Mouse (Mus musculus): ENCODE measurements around the gene Olfr1329.
"Not testable (repeated sequence)": the region's sequence is repeated elsewhere in the genome, so short reads cannot be mapped to it uniquely, and the experiment has no call there.

The Olfr1329 gene

DNA sequence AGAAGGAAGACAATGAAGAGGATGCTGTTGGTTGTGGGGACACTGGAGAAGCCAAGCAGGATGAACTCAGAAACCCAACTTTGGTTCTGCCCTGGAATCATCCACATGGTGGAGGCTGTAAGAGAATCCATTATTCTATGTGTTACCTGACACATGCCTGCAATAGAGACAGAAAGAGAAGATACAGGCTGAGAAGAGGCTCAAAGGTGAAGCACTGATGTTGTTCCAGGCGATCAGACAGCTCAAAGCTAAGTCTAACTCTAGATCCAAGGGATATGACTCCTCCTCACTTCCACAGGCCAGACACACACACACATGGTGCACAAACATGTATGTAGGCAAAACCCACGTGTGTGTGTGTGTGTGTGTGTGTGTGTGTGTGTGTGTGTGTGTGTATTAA, at the start of gene Olfr1329:
Olfr1329 (minus strand) TSS at position 101 of the 400 bp plus-strand sequence.
- DNase-seq, result not testable (repeated sequence)

DNA sequence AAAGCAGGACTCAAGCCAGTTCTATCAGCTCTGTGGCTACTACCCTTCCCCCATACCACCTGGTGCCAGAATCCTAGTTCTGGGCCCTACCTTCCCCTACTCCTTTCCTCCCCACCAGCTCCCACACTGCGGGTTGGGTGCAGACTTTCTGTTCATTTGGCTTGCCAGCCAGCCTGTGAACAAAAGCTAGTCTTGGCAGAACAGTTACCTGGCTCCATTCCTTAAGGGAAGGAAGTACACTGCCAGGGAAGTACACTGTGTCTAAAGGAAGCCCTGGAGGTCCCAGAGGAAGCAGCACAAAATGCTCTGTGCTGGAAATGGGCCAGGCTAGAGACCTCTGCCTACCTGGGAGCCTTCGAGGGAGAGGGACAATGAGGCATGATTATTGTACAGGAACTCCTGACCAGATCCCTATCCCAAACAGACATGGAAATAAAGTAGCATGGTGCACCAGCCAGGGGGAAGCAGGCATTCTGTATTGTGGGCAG, 43.9 kb upstream of the Olfr1329 start, which contains the start of gene Lao1:
Lao1 (plus strand) TSS at position 438 of the 488 bp plus-strand sequence.
- no peak for DNase-seq

- DNase-seq, result no peak
Measured at GRCm38 (mm10) chr4:118958812-118959211, 41.5 kb upstream of the Olfr1329 start.

DNA sequence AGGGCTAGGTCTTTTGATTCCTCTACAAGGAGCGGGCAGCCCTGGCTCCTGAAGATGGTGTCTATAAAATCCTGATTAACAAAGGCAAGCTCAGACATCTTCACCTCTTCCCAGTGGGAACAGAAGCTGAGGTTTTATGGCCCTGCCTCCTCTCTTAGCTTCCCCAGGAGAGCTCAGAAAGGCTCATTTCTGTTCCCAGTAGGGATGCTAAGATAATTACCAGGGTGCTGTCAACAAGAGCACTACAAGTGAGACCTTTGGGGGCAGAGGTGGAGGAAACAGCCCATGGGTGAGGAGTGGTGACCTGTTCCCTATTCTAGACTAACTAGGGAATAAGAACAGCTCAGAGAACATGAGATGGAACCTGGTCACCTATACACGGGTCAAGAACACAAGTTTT, 21.2 kb upstream of the Olfr1329 start, which contains the start of gene Olfr1328:
Olfr1328 (minus strand) TSS at position 101 of the 400 bp plus-strand sequence.
- DNase-seq, result no peak

DNA sequence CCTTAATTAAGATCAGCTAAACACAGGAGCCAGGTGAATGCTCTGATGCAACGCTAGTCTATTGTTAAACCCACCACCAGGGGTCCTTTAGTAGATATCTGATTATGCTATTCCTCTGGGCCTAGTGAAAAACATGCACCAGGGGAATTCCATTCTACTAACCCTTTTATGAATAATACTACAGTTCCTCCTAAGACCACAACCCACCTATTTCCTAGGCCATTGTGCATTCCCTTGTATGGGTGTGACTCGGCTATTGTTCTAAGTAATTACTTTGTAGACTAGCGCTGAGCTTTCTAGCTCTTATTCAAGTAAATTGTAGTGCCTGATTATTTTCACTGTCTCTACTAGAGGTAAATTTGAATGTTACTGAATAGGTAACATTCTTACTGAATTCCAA, 14.1 kb upstream of the Olfr1329 start:
- DNase-seq, result not testable (repeated sequence)

DNA sequence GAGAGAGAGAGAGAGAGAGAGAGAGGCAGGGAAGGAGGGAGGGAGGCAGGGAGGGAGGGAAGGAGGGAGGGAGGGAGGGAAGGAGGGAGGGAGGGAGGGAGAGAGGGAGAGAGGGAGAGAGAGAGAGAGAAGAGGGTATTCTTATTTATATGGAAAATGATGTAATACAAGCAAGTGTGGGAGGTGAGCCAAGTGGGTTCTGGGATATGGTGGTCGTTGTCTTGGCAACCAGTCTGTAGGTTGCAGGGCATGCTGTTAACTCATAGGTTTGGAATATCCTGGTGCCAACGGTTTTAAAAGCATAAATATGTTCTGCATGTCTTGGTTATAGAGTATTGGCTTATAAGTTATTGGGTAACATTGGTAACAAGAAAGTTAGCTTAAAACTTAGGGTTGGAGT, 15.3 kb downstream of the Olfr1329 start:
- DNase-seq, result no peak

- no peak for DNase-seq
Measured at GRCm38 (mm10) chr4:118888297-118888696, 29.0 kb downstream of the Olfr1329 start, which contains the start of gene Olfr1330. Gene Olfr1330, plus strand, starts transcription at chr4:118888597.

GRCm38 (mm10) chr4:118867566-118867965, 49.7 kb downstream of the Olfr1329 start:
- no peak for DNase-seq

All from thymus, adult 18-20 months (tissue).